Mouse (Mus musculus) spleen, adult 18-20 months (tissue): ENCODE data around the gene Retnlg.
"Not testable (repeated sequence)": the region's sequence is repeated elsewhere in the genome, so short reads cannot be mapped to it uniquely, and the experiment has no call there.

Source experiments
- DNase-seq, 2 experiments: peaks; one replicate each; pipeline ENCODE4 v3.0.0; 2022; ENCODE audit warnings: mixed read lengths in 2 of 2

Retnlg gene

DNA sequence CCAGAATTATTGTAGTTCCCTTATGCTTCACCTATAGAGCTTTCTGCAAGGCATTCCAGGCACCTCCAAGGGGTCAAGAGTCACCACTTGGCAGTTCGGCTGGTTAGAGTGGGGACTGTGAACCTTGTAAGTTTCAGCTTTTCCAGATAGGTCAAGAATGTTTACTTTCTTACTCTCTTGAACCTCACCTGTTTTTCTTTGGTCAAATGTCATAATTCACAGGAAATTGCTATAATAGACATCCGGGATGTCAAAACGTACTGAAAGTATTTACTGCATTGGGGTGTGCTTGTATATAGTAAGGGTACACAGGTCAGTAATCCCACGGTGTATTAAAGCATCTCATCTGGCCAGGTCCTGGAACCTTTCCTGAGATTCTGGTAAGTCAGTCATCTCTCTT, at the start of gene Retnlg:
Gene Retnlg (plus strand): TSS at position 301 of the 400 bp plus-strand sequence.
- no peak for DNase-seq

DNA sequence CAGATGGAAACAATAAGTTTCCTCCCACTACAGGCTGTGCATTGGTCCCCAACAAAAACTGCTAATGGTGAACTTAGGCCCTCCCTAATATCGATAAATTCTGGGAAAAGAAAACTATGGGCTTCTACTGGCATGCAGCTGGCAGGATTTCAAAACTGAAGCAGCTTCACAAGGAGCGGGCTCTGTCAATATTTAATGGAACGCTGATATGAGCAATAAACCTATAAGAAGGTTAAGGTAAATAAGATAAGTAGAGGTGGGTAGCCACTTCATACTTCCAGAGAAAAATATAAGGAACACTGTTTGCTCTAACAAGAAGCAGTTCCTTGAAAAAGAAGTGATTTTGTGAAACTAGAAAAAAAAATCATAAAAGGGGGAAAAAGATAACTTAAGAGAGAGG, 45.9 kb upstream of the Retnlg start:
- no peak for DNase-seq

DNA sequence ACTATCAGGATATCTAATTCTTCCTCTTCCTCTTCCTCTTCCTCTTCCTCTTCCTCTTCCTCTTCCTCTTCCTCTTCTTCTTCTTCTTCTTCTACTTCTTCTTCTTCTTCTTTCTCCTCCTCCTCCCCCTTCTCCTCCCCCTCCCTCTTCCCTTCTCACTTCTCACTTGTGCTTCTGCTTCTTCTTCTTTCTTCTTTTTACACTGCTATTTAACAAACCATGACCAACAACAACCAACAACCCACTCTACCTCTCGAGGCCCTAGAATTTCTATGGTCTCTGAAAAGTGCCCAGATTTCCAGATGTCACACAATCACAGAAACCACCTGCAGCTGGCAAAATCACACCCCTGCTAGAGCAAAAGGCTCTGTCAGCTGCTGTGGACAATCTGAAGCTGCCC, 44.8 kb upstream of the Retnlg start:
- DNase-seq = no peak

DNA sequence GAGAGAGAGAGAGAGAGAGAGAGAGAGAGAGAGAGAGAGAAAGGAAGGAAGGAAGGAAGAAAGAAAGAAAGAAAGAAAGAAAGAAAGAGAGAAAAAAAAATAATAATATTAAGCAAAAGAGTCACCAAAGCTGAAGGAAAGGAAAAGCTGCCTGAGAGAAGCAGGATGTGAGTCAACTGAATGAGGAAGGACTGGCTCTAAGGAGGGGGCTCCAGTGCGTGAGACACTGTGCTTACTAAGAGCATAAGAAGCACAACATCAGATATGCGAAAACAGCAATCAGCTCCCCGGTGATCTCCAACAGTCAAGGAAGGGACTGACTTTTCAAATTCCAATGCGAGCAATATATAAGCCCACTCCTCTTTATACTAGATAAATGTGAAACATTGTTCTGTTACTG, 43.4 kb upstream of the Retnlg start:
- DNase-seq = no peak

DNA sequence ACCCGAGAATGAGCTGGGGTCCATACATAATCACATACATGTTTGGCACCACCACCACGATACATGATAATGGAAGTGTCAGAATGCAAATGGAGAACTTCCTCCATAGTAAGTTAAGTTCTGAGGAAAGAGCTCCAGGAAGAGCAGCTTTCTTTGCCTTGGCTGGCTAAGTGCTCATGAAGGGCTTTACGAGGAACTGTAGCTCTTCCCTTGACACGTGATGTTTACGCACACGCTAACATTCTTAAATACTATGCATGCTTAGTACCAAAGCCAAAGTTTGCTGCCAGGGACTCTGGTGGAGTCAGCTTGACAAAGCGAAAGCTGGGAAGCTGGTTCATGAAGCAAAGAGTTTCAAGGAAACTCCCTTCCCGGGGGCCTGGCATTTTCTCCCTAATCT, 40.4 kb upstream of the Retnlg start:
- DNase-seq = no peak

DNA sequence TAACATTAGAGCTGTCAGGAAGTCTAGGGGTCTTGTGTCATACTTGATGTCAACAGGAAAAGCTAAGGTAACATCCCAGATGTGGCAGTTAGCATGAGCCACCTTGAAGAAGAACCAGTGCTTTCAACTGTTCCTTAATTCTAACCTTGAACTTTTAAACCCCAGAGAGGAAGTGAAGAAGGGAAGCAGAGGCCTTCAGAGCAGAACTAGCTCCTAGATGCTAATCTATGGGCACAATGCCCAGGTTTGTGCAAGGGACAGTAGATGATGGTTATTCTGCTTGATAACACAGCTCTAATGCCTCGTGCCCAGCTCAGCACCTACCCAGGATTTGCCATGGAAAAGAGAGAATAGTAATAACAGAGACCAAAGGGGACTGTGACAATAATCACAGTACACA, 38.8 kb upstream of the Retnlg start:
- not testable (repeated sequence) for DNase-seq

DNA sequence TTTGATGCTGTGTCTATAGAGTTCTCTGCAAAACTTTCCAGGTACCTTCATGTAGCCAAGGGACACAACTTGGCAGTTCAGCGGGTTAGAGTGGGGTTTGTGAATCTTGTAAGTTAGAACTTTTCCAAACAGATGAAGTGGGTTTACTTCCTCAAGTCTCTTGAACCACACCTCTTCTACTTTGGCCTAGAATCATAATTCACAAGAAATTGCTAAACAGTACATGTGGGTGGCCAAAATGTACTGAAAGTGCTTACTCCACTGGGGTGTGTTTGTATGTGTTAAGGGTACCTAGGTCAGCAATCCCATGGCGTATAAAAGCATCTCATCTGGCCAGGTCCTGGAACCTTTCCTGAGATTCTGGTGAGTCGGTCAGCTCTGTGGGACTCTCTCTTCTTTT, 30.2 kb upstream of the Retnlg start, which contains the start of gene Retnla:
Gene Retnla (plus strand): TSS at position 286 of the 400 bp plus-strand sequence.
- DNase-seq = no peak

DNA sequence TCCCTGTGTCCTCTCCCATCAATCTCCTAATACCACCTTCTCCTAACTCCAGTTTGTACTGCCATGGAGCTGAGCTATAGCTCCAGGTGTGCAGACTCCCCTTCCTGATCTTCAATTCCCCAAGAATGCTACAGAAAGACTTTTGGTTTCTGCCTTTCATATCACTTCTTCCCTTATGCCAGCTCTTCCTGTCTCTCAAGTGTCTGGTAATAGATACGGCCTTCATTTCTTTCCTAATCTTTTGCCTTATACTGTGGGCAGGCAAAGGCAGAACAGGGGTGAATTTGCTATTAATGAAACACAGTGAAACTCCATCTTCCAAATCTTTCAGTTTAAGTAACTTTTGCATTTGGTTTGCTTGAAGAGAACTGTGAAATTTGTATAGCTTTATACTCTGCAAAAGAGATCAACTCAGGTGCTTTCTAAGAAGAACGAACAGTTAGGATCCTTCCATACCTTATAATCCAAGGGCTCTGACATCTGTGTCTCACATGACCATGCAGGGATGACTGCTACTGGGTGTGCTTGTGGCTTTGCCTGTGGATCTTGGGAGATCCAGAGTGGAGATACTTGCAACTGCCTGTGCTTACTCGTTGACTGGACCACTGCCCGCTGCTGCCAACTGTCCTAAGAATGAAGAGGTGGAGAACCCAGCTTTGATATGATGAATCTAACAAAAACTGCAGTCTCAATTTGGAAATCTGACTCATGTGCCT, 28.6 kb upstream of the Retnlg start:
- DNase-seq = no peak

DNA sequence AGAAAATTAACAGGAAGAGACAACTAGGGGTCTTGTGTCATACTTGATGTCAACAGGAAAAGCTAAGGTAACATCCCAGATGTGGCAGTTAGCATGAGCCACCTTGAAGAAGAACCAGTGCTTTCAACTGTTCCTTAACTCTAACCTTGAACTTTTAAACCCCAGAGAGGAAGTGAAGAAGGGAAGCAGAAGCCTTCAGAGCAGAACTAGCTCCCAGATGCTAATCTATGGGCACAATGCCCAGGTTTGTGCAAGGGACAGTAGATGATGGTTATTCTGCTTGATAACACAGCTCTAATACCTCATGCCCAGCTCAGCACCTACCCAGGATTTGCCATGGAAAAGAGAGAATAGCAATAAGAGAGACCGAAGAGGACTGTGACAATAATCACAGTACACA, 7.4 kb upstream of the Retnlg start:
- not testable (repeated sequence) for DNase-seq

DNA sequence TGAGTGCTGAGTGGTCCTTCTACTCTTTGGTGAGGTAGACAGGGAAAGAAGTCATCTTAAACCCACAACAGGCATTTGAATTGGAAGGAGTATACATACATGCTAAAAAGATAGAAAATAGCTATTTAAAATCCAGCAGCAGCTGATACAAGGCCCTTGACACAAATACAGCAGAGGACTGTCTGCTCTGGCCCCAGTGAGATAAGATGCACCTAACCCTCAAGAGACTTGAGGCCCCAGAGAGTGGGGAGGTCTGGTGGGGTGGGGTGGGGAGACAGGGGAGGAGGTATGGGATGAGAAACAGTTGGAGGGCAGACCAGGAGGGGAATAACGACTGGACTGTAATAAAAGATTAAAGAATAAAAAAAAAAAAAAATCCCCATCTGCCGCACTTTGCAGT, 4.7 kb upstream of the Retnlg start:
- DNase-seq = no peak

DNA sequence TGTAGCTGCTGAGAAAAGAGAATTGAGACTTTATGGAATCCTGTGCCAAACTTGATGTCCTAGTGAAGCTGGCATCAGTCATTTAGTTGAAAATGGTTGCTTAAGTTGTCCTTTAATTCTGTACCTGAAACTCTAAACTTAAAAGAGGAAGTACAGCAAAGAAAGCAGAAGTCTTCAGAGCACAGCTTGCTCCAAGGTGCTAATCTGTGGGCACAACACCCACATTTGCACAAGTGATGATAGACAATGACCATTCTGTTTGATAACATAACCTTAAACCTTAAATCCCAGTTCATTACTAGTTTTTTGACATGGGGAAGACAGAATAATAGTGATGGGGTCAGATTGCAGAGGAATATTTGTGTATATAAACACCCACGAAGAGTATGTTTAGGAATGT, 3.8 kb upstream of the Retnlg start:
- DNase-seq = no peak

DNA sequence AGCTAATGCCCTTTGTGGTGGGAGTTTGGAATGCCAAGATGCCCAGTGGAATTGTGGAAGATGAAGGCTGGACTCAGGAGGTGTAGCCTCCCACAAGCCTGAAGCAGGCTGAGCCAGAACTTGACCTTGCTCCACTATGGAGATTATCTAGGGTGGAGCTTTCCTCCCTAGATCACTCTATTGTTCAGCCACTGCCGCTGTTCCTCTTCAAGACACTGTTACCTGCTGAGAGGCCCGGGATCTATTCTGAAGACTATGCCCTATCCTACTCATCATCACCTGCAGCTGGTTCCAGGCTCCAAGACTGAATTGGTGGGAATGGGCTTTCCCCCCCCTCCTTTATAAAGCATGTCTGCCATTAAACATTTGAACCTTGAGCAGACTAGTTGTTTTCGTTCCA, 2.8 kb upstream of the Retnlg start:
- DNase-seq = no peak

DNA sequence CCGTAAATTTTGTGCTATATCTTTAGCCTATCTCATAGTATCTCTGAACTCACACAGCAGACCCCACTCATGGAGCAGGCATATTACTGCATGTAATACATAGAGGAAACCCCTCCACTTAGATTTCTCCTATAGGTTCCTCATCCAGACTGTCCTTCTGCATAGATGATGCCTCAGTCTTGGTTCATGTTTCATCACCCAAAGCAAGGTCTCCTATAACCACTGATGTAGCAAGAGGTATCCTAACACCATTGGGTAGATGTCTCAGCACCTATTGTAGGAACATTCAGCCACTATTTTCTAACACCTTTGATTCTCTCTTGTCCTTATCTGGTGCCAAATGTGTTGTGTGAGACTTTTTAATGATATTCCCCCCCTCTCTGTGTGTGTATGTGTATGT, 667 bp upstream of the Retnlg start:
- no peak for DNase-seq

DNA sequence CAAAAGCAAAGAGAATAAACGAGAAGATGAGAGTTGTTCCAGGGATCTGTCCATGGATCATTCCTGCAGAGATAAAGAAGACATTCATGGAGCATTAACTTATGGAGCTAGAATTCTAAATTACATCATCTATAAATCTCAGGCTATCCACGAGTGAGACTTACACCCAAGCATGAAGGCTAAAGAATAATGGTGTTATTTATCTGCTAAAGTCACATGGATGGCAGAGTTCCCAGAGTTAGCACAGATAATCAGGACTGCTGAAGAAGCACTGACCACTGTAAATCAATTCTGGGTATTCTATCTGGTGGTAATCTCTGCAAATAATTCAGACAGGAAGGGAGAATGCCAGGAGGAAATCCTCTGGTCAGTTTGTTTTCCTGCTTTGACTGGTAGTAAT, 18.3 kb downstream of the Retnlg start:
- DNase-seq = no peak

DNA sequence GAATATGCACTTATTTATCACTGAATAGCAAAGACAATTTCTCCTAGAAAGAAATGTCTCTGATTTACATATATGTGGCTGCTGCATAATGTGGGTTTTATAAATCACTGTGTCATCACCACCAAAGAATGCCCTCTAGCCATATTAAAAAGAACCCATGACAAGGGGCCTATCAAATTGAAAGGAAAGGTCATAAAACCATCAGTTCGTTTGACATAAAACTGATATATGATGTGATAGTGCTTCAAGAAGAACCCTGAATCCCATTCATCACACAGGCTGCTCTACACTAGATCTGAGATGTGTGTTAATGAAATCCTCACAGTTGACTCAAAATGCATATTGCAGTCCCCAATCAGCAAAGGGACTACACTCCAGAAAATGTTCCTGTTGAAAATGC, 27.4 kb downstream of the Retnlg start:
- DNase-seq = no peak

DNA sequence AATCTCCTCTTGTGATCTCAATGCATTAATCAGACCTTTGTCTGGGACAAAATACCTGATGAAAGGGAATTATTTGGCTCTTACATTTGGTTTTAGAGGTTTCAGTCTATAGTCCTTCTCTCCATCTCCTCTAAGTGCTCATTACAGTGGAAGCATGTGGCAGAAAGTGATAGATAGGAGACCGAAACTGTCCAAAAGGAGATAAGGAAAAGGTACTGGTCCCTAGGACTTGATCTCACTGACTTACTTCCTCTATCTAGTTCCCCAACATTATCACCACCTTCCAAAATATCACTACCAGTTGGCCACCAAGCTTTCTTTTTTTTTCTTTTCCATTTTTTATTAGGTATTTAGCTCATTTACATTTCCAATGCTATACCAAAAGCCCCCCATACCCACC, 38.8 kb downstream of the Retnlg start:
- DNase-seq = no peak

DNA sequence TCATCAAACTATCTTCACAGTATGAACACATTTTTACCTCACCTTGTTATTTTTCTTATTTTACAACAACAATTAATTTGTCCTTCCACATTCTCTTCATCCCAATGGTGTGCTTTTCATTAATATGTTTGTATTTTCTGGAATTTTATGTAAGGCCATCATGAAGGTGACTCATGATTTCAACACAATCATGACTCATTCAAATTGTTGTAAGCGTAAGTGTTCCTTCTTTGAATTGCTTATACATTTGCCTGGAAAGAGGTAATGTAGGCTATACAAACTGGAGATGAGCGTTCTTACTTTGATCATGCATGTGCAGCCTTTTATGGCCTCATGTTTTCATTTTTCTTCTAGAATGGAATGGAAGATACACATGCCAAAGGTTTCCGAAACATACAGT, 40.8 kb downstream of the Retnlg start:
- DNase-seq = no peak

DNA sequence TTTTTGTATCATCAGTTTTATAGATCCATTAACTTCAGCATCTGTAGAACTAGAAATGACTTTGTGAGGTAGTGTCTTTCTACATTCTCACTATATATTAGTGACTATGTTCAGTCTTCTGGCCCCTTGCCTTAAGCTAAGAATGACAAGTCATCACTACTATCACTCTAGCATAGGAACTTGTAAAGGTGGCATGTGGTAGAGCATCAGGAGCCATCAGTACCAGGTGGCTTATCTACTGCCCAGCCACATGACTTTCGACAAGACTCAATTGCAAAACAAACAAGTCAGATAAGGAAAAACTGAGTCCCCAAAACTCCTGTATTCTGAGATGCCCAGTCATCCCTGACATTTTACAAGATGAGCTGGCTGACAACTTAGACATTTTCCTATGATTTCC, 51.3 kb downstream of the Retnlg start:
- no peak for DNase-seq
